8 mouse cellular contexts compared by ENCODE assay signal in genomic region chr6:72096669-72097068, GRCm38 (mm10). TPM values are rescaled to one million over a fixed set of nuclear protein-coding genes. Genes with fewer than 3 reads are reported as not detected.
DNase-seq lines count a peak whose midpoint lies in the region; ATAC-seq and TF ChIP-seq lines count a peak whose summit lies in the region.

No protein-coding gene starts in this region.

- peak overlapping the region; percentile 24 for H3K4me3 ChIP-seq in lung, adult 2 months (replicated peaks; ENCODE audit: extremely low read depth, low read depth, low read length)
- peak overlapping the region; percentile 75 for H3K4me3 ChIP-seq in embryonic facial prominence, embryonic 13.5 days
- peak overlapping the region; percentile 77 for H3K4me3 ChIP-seq in intestine, embryonic 16.5 days (ENCODE audit: low read length)
- peak overlapping the region; percentile 86 for H3K4me3 ChIP-seq in neural tube, embryonic 13.5 days

- TF ChIP-seq POLR2A in lung, adult 2 months (IDR thresholded peaks at IDR 0.05; ENCODE audit: borderline replicate concordance, extremely low read depth, low read depth, low read length), result no peak

- H3K27ac ChIP-seq in embryonic facial prominence, embryonic 13.5 days, result no peak overlapping the region
- peak overlapping the region; percentile 68; the same call in 1 of the 2 replicates for H3K27ac ChIP-seq in intestine, embryonic 16.5 days (ENCODE audit: low read length)
- no peak overlapping the region for H3K27ac ChIP-seq in neural tube, embryonic 13.5 days (replicated peaks)

- ATAC-seq in embryonic facial prominence, embryonic 13.5 days (ENCODE audit: insufficient number of reproducible peaks, insufficient read depth, low FRiP score, low TSS enrichment, low read depth), result no peak
- ATAC-seq in intestine, embryonic 16.5 days, result no peak
- ATAC-seq in neural tube, embryonic 13.5 days (ENCODE audit: low read depth), result peak; percentile 13; the same call in 1 of the 2 replicates

- H3K4me1 ChIP-seq in lung, adult 2 months (ENCODE audit: control insufficient read depth, insufficient read depth, low read length), result peaks cover 11% of the 10 kb centered on the region
- H3K4me1 ChIP-seq in embryonic facial prominence, embryonic 13.5 days, result peaks cover 42% of the 10 kb centered on the region
- peaks cover 15% of the 10 kb centered on the region for H3K4me1 ChIP-seq in intestine, embryonic 16.5 days (ENCODE audit: control insufficient read depth, insufficient read depth, low read length)
- H3K4me1 ChIP-seq in neural tube, embryonic 13.5 days (replicated peaks), result peaks cover 39% of the 10 kb centered on the region

- H3K9ac ChIP-seq in embryonic facial prominence, embryonic 13.5 days, result peak overlapping the region; percentile 84; the same call in 1 of the 2 replicates
- H3K9ac ChIP-seq in intestine, embryonic 16.5 days (ENCODE audit: low read depth, low read length), result peak overlapping the region; percentile 82; the same call in 1 of the 2 replicates
- H3K9ac ChIP-seq in neural tube, embryonic 13.5 days, result peak overlapping the region; percentile 94

- H3K9me3 ChIP-seq in embryonic facial prominence, embryonic 13.5 days, result no peaks in the 10 kb centered on the region
- H3K9me3 ChIP-seq in intestine, embryonic 16.5 days (ENCODE audit: control insufficient read depth, low read length), result no peaks in the 10 kb centered on the region
- H3K9me3 ChIP-seq in neural tube, embryonic 13.5 days, result no peaks in the 10 kb centered on the region

- no peak for TF ChIP-seq CTCF in lung, adult 2 months (IDR thresholded peaks at IDR 0.05; ENCODE audit: insufficient read depth, low read length)

- DNase-seq in lung, adult 2 months, result no peak
- DNase-seq in lung, postnatal 4 days, result no peak
- DNase-seq in left cerebral cortex, adult 18-20 months (ENCODE audit: low spot score in 2 of 2), result no peak
- no peak for DNase-seq in cerebellum, adult 9-10 months
- DNase-seq in spleen, postnatal 36 days (ENCODE audit: low spot score in 2 of 2), result no peak

- H3K27me3 ChIP-seq in embryonic facial prominence, embryonic 13.5 days, result no peaks in the 10 kb centered on the region
- no peaks in the 10 kb centered on the region for H3K27me3 ChIP-seq in intestine, embryonic 16.5 days (replicated peaks; ENCODE audit: control insufficient read depth, insufficient read depth, low read length)
- H3K27me3 ChIP-seq in neural tube, embryonic 13.5 days, result no peaks in the 10 kb centered on the region

- WGBS in lung, adult 2 months, result 41% methylated on average over 8 of the region's 8 CpGs
- 48% methylated on average over 8 of the region's 8 CpGs for WGBS in embryonic facial prominence, embryonic 13.5 days
- WGBS in intestine, embryonic 16.5 days, result 56% methylated on average over 8 of the region's 8 CpGs
- 54% methylated on average over 8 of the region's 8 CpGs for WGBS in neural tube, embryonic 13.5 days

- peak overlapping the region; percentile 99 for H3K4me2 ChIP-seq in embryonic facial prominence, embryonic 13.5 days
- H3K4me2 ChIP-seq in intestine, embryonic 16.5 days (ENCODE audit: low read depth, low read length), result peak overlapping the region; percentile 99
- H3K4me2 ChIP-seq in neural tube, embryonic 13.5 days, result peak overlapping the region; percentile 85

- H3K36me3 ChIP-seq in embryonic facial prominence, embryonic 13.5 days, result no peaks in the 10 kb centered on the region
- no peaks in the 10 kb centered on the region for H3K36me3 ChIP-seq in intestine, embryonic 16.5 days (ENCODE audit: control insufficient read depth, insufficient read depth, low read length)
- no peaks in the 10 kb centered on the region for H3K36me3 ChIP-seq in neural tube, embryonic 13.5 days

RNA-seq across cellular contexts. Expression of gene St3gal5, which starts 0.7 kb away (rescaled TPM):
- polyA plus RNA-seq in lung, adult 2 months (2012; rRNA removed), result 26.7 and 28.3 TPM in 2 replicates
- 18.5 and 22.8 TPM in 2 replicates for polyA plus RNA-seq in embryonic facial prominence, embryonic 13.5 days (2015; fragmentation: Nextera tagmentation; extraction: Ambion mirVana)
- 22.8 TPM in 2 replicates for polyA plus RNA-seq in intestine, embryonic 16.5 days (2015; fragmentation: Nextera tagmentation; extraction: Ambion mirVana)
- 54.6 and 59.2 TPM in 2 replicates for polyA plus RNA-seq in neural tube, embryonic 13.5 days (2015; fragmentation: Nextera tagmentation; extraction: Ambion mirVana)
- total RNA-seq in left cerebral cortex, adult 18-20 months (2021), result 100 to 1,000 TPM; 166 to 175 TPM

Comparison
In these comparisons a context has a peak if more than half of its experiments do, and no peak if none do; other contexts are left out.
1. H3K4me3 ChIP-seq: peak in every context shown above with its lines; median percentile 86 in neural tube, embryonic 13.5 days; 77 in intestine, embryonic 16.5 days; 75 in embryonic facial prominence, embryonic 13.5 days; 24 in lung, adult 2 months.